Mouse (Mus musculus): ENCODE data around the gene Prss43. TPM values are rescaled to one million over a fixed set of nuclear protein-coding genes. Genes with fewer than 3 reads are reported as not detected.

Gene Prss43
- polyA plus RNA-seq, 1 experiment from 2014 or later, result not detected

- Histone ChIP-seq H3K4me3 (no peak overlapping the region), H3K9ac (no peak overlapping the region), H3K27ac (no peak overlapping the region), H3K4me2 (no peak overlapping the region), H3K9me3 (no peaks in the 10 kb centered on the region), H3K4me1 (no peaks in the 10 kb centered on the region), H3K36me3 (replicated peaks) (no peaks in the 10 kb centered on the region), H3K27me3 (replicated peaks) (no peaks in the 10 kb centered on the region)
- 81% methylated on average over 7 of the region's 7 CpGs for WGBS
- no peak for ATAC-seq (replicated peaks)
Observed at GRCm38 (mm10) chr9:110849162-110849561, 22.7 kb downstream of the Prss43 start.

DNA sequence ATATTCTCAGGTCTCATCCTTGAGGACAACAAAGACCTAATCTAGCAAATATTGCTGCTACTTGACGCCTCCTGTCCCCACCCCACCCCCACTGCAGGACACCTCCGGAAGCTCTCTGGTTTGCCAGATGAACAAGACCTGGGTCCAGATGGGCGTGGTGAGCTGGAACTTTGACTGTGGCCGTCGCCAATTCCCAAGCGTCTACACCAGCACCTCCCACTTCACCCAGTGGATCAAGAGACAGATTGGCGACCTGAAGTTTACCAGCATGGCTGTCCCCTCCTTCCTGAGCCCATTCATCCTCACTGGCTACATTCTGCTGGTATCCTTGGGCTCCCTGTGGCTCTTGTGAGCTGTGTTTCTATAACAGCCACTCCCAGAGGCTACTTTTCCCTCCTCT is 29.4 kb downstream of the Prss43 start:
- no peaks in the 10 kb centered on the region for H3K36me3 ChIP-seq (replicated peaks)
- H3K9me3 ChIP-seq, result no peaks in the 10 kb centered on the region
- H3K4me2 ChIP-seq, result no peak overlapping the region
- ATAC-seq (replicated peaks), result no peak
- H3K4me1 ChIP-seq, result peaks cover 5% of the 10 kb centered on the region
- no peak overlapping the region for H3K27ac ChIP-seq
- WGBS, result 86% methylated on average over 7 of the region's 7 CpGs
- H3K4me3 ChIP-seq, result no peak overlapping the region
- H3K27me3 ChIP-seq (replicated peaks), result peaks cover 17% of the 10 kb centered on the region
- H3K9ac ChIP-seq, result no peak overlapping the region

- no peaks in the 10 kb centered on the region for H3K9me3 ChIP-seq
- H3K36me3 ChIP-seq (replicated peaks), result no peaks in the 10 kb centered on the region
- H3K4me3 ChIP-seq, result no peak overlapping the region
- 69% methylated on average over 4 of the region's 4 CpGs for WGBS
- peaks cover 17% of the 10 kb centered on the region for H3K27me3 ChIP-seq (replicated peaks)
- H3K27ac ChIP-seq, result no peak overlapping the region
- no peak for ATAC-seq (replicated peaks)
- no peak overlapping the region for H3K9ac ChIP-seq
- no peak overlapping the region for H3K4me2 ChIP-seq
- H3K4me1 ChIP-seq, result peaks cover 5% of the 10 kb centered on the region
Observed at GRCm38 (mm10) chr9:110856920-110857319, 30.4 kb downstream of the Prss43 start.

- no peaks in the 10 kb centered on the region for H3K36me3 ChIP-seq (replicated peaks)
- H3K27me3 ChIP-seq (replicated peaks), result peaks cover 17% of the 10 kb centered on the region
- peak within 1 kb of the TSS; percentile 27; the same call in 1 of the 2 replicates for H3K4me3 ChIP-seq
- peaks cover 5% of the 10 kb centered on the region for H3K4me1 ChIP-seq
- no peaks in the 10 kb centered on the region for H3K9me3 ChIP-seq
- H3K27ac ChIP-seq, result no peak within 1 kb of the TSS
- no peak for ATAC-seq (replicated peaks)
- H3K4me2 ChIP-seq, result peak within 1 kb of the TSS; percentile 50
- WGBS, result 8% methylated on average over 48 of the region's 50 CpGs
- H3K9ac ChIP-seq, result no peak within 1 kb of the TSS
Observed at GRCm38 (mm10) chr9:110857781-110858472, 31.4 kb downstream of the Prss43 start, which contains the start of gene Prss50. Gene Prss50, plus strand, starts transcription at chr9:110857967.

GRCm38 (mm10) chr9:110858523-110858922 is 32.0 kb downstream of the Prss43 start:
- no peak overlapping the region for H3K27ac ChIP-seq
- 58% methylated on average over 5 of the region's 5 CpGs for WGBS
- no peak overlapping the region for H3K4me3 ChIP-seq
- H3K4me2 ChIP-seq, result no peak overlapping the region
- no peak overlapping the region for H3K9ac ChIP-seq
- peaks cover 5% of the 10 kb centered on the region for H3K4me1 ChIP-seq
- no peaks in the 10 kb centered on the region for H3K36me3 ChIP-seq (replicated peaks)
- peaks cover 17% of the 10 kb centered on the region for H3K27me3 ChIP-seq (replicated peaks)
- H3K9me3 ChIP-seq, result no peaks in the 10 kb centered on the region
- no peak for ATAC-seq (replicated peaks)

DNA sequence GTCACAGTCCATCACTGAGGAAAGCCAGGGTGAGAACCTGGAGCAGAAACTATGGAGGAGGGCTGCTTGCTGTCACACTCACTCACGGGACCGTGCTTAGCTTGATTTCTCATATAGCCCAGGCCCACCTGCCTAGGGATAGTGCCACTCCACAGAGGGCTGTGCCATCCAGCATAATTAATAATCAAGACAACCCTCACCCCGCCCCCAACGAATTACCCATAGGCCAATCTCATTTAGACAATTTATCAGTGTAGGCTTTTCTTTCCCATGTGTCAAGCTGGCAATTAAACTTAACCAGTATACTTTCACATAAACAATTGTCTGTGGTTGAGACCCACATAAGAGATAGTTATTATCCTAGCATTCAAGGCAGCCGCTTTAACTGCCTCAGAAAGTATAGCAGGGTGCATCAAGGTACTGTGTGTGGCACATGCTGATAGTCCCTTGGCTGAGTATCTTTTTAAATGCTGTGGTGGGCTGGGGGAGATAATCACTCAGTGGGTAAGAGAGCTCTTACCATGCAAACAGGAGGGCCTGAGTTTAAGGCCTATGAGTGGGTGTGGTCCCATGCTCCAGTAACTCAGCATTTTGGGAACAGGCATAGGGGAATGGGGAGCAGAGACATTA is 32.6 kb downstream of the Prss43 start:
- 91% methylated on average over 5 of the region's 5 CpGs for WGBS
- Histone ChIP-seq H3K9me3 (no peaks in the 10 kb centered on the region), H3K27me3 (replicated peaks) (peaks cover 17% of the 10 kb centered on the region), H3K9ac (no peak overlapping the region), H3K27ac (no peak overlapping the region), H3K36me3 (replicated peaks) (no peaks in the 10 kb centered on the region), H3K4me1 (peaks cover 5% of the 10 kb centered on the region), H3K4me3 (no peak overlapping the region), H3K4me2 (no peak overlapping the region)
- no peak for ATAC-seq (replicated peaks)

DNA sequence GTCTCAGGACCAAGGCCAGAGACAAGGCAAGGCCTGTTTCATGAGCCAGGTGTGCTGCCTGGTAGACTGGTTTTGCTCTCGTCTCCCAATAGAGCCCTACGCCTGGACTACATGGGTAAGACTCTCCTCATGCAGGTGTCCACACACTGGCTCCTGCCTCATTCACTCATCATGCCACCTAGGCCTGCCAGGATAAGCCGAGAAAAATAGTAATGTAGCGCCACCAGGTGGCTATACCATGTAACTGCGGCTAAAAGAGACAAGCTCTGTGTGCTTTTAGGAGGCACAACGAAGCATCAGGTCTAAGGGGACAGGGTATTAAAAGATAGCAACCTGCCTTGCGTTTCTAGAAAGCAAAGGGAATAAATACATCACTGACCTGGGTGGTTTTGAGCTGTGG is 44.5 kb downstream of the Prss43 start:
- no peaks in the 10 kb centered on the region for H3K27me3 ChIP-seq (replicated peaks)
- H3K27ac ChIP-seq, result no peak overlapping the region
- 17% methylated on average over 7 of the region's 7 CpGs for WGBS
- no peaks in the 10 kb centered on the region for H3K36me3 ChIP-seq (replicated peaks)
- no peak for ATAC-seq (replicated peaks)
- no peak overlapping the region for H3K4me3 ChIP-seq
- H3K9me3 ChIP-seq, result no peaks in the 10 kb centered on the region
- H3K4me2 ChIP-seq, result no peak overlapping the region
- peaks cover 22% of the 10 kb centered on the region for H3K4me1 ChIP-seq
- no peak overlapping the region for H3K9ac ChIP-seq

DNA sequence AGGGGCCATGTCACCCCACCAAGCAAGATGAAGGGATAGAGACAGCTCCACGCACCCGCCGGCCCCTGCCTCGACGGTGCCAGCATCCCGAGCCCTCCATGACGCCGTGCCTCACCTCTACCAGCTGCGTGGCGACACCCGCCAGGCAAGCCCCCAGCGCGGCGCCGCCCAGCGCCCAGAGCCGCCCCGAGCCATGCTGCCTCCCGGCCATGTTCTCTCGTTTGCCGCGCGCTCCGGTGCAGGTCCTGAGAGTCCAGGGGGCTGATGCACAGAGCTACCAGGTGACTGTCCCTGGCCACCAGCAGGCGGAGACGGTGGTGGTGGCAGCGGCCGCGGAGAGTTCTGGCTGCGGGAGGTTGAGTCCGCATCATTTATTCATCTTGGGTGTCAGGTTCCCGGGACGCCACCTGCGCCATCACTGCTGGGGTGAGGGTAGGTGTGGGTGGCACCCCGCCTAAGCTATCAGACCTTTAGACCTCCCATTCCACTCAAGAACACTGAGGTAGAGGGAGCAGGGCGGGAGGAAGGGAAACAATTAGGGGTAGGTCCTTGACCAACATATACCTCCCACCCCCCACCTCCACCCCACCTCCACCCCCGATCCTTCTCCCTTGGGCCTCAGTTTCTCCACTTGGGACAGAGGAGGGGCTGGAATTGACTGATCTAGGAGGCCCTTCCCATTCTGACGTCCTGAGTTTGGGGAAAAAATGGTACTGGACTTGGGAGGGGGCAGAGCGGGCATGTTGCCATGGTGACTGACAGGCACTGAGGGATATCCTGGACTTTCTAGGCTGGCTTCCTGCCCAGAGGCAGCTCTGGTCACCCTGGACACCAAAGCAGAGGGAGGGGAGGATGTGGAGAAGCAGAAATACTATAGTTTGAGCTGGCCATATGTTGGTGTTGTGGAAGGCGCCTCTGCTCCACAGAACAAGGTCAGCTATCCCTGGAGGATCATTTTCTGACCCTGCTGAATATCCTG is 47.5 kb downstream of the Prss43 start:
- H3K36me3 ChIP-seq (replicated peaks), result no peaks in the 10 kb centered on the region
- ATAC-seq (replicated peaks), result peak; percentile 82
- H3K4me3 ChIP-seq, result peak overlapping the region; percentile 37
- H3K9ac ChIP-seq, result peak overlapping the region; percentile 11; the same call in 1 of the 2 replicates
- H3K9me3 ChIP-seq, result no peaks in the 10 kb centered on the region
- 0 out of 2 replicates have a peak overlapping the region, but pooled peaks have one; percentile 53 for H3K27ac ChIP-seq
- WGBS, result 5% methylated on average over 40 of the region's 40 CpGs
- H3K4me2 ChIP-seq, result peak overlapping the region; percentile 61
- peaks cover 8% of the 10 kb centered on the region for H3K27me3 ChIP-seq (replicated peaks)
- H3K4me1 ChIP-seq, result peaks cover 22% of the 10 kb centered on the region

DNA sequence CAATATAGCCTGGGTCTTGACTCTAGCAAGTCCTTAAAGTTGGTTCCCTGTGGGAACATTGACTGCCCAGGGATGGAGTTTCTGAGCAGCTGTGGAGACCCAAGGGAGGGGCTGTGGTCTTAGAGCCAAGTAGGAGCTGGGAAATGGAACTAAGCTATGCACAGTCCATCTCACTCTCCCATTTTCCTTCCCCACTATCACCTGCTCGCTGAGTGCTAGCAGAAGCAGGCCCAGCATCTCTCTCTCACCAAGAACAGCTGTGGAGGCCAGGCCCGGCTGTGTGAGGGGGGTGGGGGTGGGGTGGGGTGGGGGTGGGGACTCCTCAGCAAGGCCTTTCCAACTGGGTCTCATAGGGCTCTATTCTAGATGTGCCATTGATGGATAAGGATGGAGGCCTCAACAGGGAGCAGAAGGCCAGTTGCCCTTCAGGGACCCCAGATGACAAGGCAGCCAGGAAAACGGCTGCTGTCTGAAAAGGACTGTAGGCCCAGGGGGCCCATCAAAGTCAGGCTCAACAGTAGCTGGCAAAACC is 48.2 kb downstream of the Prss43 start:
- 6% methylated on average over 3 of the region's 3 CpGs for WGBS

DNA sequence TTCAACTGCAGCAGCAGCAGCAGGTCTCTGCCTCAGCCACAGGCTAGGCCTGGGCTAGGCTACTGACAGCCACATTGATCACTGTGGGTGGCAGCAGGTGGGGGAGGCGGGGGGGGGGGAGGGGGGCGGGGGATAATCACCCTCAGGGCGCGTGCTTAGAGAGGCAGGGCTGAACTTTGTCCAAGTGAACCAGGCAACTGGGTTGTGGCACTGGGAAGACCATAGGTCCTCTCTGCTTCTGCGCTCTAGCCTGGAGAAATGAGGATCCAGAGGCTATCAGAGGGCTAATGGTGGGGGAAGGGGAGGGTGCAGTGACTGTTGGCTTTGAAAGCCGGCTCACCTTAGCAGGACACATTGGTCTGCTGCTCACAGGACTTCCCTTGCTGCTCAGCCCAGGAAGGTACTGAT is 48.8 kb downstream of the Prss43 start:
- H3K9ac ChIP-seq, result no peak overlapping the region
- WGBS, result 23% methylated on average over 4 of the region's 6 CpGs
- no peak overlapping the region for H3K4me2 ChIP-seq
- ATAC-seq (replicated peaks), result peak; percentile 21; the same call in 1 of the 2 replicates
- H3K4me3 ChIP-seq, result no peak overlapping the region
- H3K36me3 ChIP-seq (replicated peaks), result no peaks in the 10 kb centered on the region
- peaks cover 21% of the 10 kb centered on the region for H3K27me3 ChIP-seq (replicated peaks)
- peaks cover 32% of the 10 kb centered on the region for H3K4me1 ChIP-seq
- 0 out of 2 replicates have a peak overlapping the region, but pooled peaks have one; percentile 53 for H3K27ac ChIP-seq
- no peaks in the 10 kb centered on the region for H3K9me3 ChIP-seq

More for the DNA sequence above, 48.2 kb downstream of the Prss43 start:
- peak; percentile 61 for ATAC-seq (replicated peaks)
- Histone ChIP-seq H3K4me3 (peak overlapping the region; percentile 37; the same call in 1 of the 2 replicates), H3K4me1 (peaks cover 27% of the 10 kb centered on the region), H3K9ac (no peak overlapping the region), H3K27me3 (replicated peaks) (peaks cover 15% of the 10 kb centered on the region), H3K9me3 (no peaks in the 10 kb centered on the region), H3K36me3 (replicated peaks) (no peaks in the 10 kb centered on the region), H3K4me2 (peak overlapping the region; percentile 61; the same call in 1 of the 2 replicates), H3K27ac (0 out of 2 replicates have a peak overlapping the region, but pooled peaks have one; percentile 53)

GRCm38 (mm10) chr9:110877353-110877752 is 50.9 kb downstream of the Prss43 start:
- no peak overlapping the region for H3K27ac ChIP-seq
- H3K9ac ChIP-seq, result no peak overlapping the region
- no peaks in the 10 kb centered on the region for H3K9me3 ChIP-seq
- 85% methylated on average over 1 of the region's 1 CpGs for WGBS
- H3K4me3 ChIP-seq, result no peak overlapping the region
- no peaks in the 10 kb centered on the region for H3K36me3 ChIP-seq (replicated peaks)
- H3K4me1 ChIP-seq, result peaks cover 37% of the 10 kb centered on the region
- H3K4me2 ChIP-seq, result no peak overlapping the region
- H3K27me3 ChIP-seq (replicated peaks), result peaks cover 32% of the 10 kb centered on the region
- no peak for ATAC-seq (replicated peaks)
